Mouse (Mus musculus): ENCODE results near the gene Phldb1.

Phldb1 gene

GRCm38 (mm10) chr9:44726431-44727146 lies 8.4 kb downstream of the Phldb1 start:
- DNase-seq = peak; percentile 67 to 68

- no peak for DNase-seq
Observed at GRCm38 (mm10) chr9:44724665-44725064, 10.3 kb downstream of the Phldb1 start.

- peak in 1 of 2 experiments; percentile 28 for DNase-seq
Observed at GRCm38 (mm10) chr9:44724223-44724622, 10.8 kb downstream of the Phldb1 start.

GRCm38 (mm10) chr9:44723521-44724041 lies 11.4 kb downstream of the Phldb1 start:
- DNase-seq = peak in 1 of 2 experiments; percentile 32

DNA sequence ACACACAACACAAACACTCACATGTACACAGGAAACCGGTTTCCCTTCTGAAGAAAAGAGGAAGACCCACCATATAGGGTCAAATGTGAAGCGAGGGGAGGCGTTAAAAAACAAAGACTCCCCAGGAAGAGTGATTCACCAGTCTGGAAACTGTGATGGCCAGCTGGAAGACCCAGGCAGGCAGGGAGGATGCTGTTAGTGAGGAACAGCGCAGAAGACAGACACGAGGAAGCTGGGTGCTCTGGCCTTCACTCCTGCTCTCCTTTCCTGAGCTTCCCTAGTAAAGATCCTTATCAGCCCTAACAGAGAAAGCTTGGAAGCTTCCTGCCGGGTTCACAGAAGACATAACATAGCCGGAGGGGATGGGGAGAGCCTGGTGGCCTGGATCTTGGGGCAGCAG lies 12.0 kb downstream of the Phldb1 start:
- DNase-seq = no peak

- no peak for DNase-seq
Observed at GRCm38 (mm10) chr9:44722575-44722974, 12.4 kb downstream of the Phldb1 start.

DNA sequence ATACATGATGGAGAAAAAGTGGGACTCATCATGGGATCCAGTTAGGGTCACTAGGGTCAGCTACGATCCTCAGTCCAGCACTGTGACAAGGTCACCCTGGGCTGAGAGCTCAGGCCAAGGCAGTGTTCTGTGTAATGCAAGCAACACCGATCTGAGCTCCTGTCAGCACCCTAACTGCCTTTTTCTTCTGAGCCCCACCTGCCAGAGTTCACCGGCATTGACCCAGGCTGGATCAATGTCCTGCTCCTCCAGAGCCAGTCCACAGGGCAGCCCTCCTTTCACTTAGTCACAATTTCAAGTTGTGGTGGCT lies 13.2 kb downstream of the Phldb1 start:
- no peak for DNase-seq

DNA sequence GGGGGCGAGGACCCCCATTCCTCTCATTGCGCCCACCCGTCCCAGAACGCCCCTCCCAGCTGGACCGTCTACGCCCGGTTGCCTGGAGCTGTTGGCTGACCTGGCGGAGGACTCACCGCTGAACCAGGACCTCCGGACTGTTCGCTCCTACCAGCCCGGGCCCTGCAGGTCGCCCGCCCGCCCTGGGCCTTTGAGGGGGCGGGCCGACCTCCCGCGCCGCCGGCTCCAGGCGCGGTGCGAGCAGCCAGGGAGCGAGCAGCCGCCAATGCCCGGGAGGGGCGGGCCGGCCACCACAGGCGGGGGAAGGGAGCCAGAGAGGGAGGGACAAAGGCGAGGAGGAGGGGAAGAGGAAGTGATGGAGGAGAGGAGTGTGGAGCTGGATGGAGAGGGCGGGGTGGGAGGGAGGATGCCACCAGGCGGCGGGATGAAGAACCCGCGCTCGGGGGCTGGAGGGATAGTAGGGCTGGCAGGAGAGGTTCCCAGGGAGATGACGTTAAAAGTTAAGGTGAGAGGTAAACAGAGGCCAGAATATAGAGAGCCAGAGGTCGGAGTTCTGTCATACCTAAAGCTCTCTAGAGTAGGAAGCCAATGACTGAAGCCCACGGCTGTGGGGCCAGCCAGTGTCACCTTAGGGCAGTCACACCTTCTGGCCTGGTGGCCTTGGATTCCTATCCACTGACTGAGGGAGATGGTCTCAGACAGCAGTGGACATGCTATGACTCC lies 13.7 kb downstream of the Phldb1 start:
- DNase-seq = peak; percentile 90 to 93

DNA sequence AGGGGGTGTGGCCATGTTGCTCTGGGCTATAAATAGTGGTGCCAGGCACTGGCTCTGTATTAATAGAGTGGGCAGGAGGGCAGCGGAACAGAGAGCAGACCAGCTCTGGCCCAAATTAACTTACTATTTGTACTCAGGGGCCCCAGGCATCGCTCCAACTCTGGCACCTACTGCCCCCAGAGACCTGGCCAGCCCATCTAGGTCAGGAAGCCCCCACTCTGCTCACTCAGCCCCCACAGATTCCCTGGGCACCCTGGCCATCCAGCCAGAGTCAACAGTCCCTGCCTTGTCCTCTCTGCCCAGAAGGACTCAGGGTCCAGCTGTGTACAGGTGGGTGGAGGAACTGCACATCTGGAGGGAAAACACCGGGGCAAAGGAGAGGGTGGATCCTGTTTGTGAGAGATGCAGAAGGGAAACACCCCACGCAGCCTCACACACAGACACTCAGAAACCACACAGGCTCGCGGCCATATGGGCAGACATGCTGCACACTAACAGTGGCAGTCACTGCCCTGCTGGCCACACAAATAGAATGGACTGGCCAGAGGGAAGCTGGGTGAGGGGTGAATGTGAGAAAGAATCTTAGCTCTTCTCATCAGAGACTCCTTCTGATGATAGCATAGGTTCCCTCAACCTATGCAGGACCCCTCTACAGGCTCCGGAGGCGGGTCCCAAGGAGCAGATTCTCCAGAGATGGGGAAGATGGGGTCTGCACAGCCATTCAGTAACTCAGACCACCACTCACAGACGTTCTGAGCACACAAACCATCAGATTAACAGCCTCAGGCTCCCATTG lies 14.4 kb downstream of the Phldb1 start:
- DNase-seq = peak in 1 of 2 experiments; percentile 29

DNA sequence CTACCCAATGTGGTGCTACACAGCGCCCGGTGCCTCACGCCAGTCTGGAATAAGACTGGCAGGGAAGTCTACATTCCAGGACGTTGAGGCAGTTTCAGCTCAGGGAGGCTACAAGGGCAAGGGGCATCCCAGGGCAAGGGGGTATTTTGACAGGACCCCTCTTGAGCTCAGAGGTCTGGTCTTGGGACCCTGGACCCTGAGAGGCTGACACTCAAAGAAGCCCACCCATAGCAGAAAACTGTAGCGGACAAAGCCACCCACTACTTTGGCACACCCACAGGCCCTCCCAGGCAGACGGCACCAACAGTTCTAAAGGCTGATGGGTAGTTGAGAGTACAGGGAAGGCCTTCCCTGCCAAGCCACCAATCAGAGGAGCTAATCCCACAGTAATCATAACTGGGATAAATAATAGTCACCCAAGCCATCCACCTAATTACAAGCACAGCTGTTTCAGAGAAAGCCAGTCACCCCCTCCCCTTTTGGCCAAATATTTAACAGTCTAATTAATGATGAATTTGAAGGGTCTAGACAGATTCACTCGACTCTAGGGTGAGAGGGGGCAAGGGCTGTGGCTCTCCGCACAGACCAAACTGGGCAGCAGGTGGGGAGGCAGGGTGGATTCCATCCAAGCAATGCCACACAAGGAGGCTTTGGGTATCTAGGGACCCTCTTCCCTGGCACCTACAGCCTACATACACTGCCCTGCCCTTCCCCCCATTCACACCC lies 15.2 kb downstream of the Phldb1 start:
- no peak for DNase-seq

GRCm38 (mm10) chr9:44718937-44719631 lies 15.9 kb downstream of the Phldb1 start:
- DNase-seq = no peak

DNA sequence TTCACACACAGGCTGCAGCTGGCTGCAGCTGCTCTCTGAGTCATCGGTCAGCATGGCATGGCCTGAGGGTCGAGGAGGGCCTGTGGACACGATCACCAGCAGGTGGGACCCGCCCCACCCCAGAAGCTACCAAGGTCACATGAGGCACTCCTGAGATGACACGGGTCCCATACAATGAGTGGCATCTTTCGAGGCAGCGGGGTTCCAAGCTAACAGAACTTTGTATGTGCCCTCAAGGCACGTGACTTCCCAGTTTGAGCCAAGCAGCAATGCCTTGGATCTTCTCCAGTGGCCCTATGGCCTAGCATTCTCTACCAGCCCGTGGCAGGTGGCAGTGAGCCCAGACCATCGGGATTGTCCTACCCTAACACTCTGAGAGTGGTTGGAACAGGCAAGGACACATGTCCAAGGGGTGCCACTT lies 17.2 kb downstream of the Phldb1 start:
- DNase-seq = peak; percentile 89

- DNase-seq = no peak
Observed at GRCm38 (mm10) chr9:44716997-44717821, 17.8 kb downstream of the Phldb1 start.

DNA sequence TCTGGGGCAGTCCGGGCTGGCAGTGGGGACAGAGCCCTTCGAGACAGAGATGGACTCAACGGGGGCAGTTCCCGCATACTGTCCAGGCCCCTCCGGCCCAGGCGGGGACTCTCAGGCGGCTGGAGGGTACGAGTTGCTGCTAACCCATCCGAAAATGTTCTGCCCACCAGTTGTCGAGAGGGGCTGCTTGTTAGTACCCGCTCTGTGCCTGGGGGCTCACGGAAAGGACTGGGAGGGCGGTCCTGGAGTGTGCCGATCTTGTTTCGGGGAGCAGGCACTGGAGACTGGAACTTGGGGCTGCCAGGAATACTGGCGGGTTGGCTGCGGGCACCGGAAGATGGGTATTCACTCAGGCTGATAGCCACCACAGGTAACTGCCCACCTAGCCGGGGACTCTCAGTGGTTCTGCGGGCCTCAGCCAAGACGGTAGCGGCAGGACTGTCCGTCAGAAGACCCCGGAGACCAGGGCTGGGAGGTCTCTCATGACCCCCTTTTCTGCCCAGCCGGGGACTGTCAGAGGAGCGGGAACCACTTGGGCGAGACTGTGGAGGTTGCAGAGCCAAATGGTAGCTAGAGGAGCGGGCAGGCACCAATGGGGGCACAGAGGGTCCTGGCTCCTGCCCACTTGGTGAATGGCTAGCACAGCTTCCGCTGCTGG lies 19.2 kb downstream of the Phldb1 start:
- no peak for DNase-seq

DNA sequence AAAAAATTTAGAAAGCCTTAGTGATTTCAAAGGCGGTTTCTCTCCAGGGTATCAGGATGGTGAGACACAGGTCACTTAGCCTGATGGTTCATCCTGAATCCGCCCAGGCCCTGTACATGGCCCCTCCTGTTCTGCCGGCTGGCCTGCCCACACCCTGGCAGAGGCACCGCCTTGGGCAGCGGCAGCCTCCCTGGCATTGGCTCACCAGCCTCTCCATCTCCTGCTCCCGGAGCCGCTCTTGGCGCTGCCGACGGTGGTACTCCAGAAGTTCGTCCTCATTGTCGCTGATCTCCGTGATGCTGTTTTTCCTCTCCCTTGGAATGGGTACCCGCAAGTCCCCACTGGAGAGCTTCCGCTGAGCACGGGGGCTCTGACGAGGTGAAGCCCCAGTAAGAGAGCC lies 19.9 kb downstream of the Phldb1 start:
- no peak for DNase-seq

- no peak for DNase-seq
Observed at GRCm38 (mm10) chr9:44713574-44713973, 21.4 kb downstream of the Phldb1 start.

GRCm38 (mm10) chr9:44713080-44713479 lies 21.9 kb downstream of the Phldb1 start:
- no peak for DNase-seq

GRCm38 (mm10) chr9:44711602-44712001 lies 23.4 kb downstream of the Phldb1 start:
- DNase-seq = no peak

GRCm38 (mm10) chr9:44710213-44710612 lies 24.8 kb downstream of the Phldb1 start:
- no peak for DNase-seq

GRCm38 (mm10) chr9:44709600-44709999 lies 25.4 kb downstream of the Phldb1 start:
- peak in 1 of 2 experiments; percentile 41 for DNase-seq

DNA sequence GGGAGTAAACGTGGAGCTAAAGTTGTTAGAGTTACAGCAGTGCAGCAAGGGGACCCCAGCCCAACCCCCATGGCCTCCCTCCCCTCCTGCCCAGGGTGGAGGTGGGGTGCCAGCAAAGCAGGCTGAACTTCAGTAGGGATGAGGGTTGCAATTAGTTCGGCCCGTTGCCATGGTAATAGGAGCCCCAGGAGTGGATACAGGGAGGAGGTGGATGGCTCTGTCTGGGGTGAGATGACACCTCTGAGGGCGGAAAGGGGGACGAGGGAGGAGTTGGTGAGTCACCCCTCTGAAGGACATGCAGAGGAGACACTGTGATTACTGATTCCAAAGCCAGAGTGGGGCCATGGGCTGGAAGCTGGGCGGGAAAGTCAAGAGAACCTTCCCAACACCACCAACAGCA lies 26.1 kb downstream of the Phldb1 start:
- DNase-seq = no peak

All from kidney, adult 8-10 months (tissue).